Mouse (Mus musculus): Measurements from ENCODE around the gene Rassf4. TPM values are rescaled to one million over a fixed set of nuclear protein-coding genes. Genes with fewer than 3 reads are reported as not detected.

Gene Rassf4
- 100 to 1,000 TPM in 1 of 2 experiments, 10 to 100 TPM in 1; 89.9 to 139 TPM for total RNA-seq (2023)

GRCm38 (mm10) chr6:116673471-116674282, at the start of gene Rassf4:
TSS of gene Rassf4 (minus strand) at chr6:116673952.

GRCm38 (mm10) chr6:116716666-116717065, 42.9 kb upstream of the Rassf4 start, which contains the start of gene Tmem72:
TSS of gene Tmem72 (minus strand) at chr6:116716913.

GRCm38 (mm10) chr6:116650406-116650805, 23.3 kb downstream of the Rassf4 start, which contains the start of gene Depp1:
TSS of gene Depp1 (plus strand) at chr6:116650609.

GRCm38 (mm10) chr6:116628539-116629171, 45.1 kb downstream of the Rassf4 start, which contains the start of gene Zfp422:
TSS of gene Zfp422 (minus strand) at chr6:116628999.

GRCm38 (mm10) chr6:116584095-116584494, 89.7 kb downstream of the Rassf4 start, which contains the start of gene Olfr215:
TSS of gene Olfr215 (minus strand) at chr6:116584195.

Other genes with a start within 250 kb of the Rassf4 start
- 100 to 1,000 TPM; 259 to 311 TPM for gene Alox5, start 212.8 kb downstream of the Rassf4 start, total RNA-seq (2023)
- gene Olfr211, start 184.9 kb downstream of the Rassf4 start, total RNA-seq (2023), result not detected
- under 1 TPM in 1 of 2 experiments, not detected in 1; 0.18 TPM for gene Olfr212, start 167.4 kb downstream of the Rassf4 start, total RNA-seq (2023)
- not detected for gene Olfr213, start 135.5 kb downstream of the Rassf4 start, total RNA-seq (2023)
- 1 to 10 TPM; 1.6 to 2.1 TPM for gene Gm5580, start 122.8 kb downstream of the Rassf4 start, total RNA-seq (2023)
- gene Olfr214, start 119.7 kb downstream of the Rassf4 start, total RNA-seq (2023), result not detected
- not detected for gene Olfr215, start 89.8 kb downstream of the Rassf4 start, total RNA-seq (2023)
- 10 to 100 TPM; 13.6 to 14.9 TPM for gene Zfp422, start 45.0 kb downstream of the Rassf4 start, total RNA-seq (2023)
- under 1 TPM; 0.44 to 0.57 TPM for gene Depp1, start 23.3 kb downstream of the Rassf4 start, total RNA-seq (2023)
- gene Tmem72, start 43.0 kb upstream of the Rassf4 start, total RNA-seq (2023), result under 1 TPM; 0.11 to 0.20 TPM

All from neutrophil, adult 59 days (primary cell).